Comparison of ENCODE assay signal across 20 mouse cellular contexts in the genomic region with DNA sequence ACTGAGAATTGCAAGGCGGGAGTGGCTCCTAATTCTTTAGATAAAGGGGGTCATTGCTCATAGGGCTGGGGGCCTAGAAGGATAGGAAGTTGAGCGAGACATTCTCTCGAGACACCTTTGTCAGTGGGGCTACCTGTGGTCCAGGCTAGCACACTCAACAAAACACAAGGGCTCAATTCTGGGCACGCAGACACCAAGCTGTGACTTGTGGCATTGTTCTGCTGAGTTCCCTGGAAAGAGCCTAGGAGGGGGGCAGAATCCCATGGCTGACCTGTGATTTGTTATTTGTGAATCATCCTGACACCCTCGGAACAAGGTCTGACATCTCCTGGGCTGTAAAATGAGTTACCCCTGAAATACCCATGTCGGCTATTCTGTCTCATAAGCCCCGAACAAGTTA.
DNase-seq lines count a peak whose midpoint lies in the region; ATAC-seq and TF ChIP-seq lines count a peak whose summit lies in the region.
"Had no signal": no experiment of that assay in that cellular context is flagged by ENCODE, and none has a peak within 500 bp of the region (broad histone marks: within the 10 kb centered on the region; RNA-seq: fewer than 3 reads in every experiment).

No protein-coding gene starts in this region.

- intact Hi-C loops in gastrocnemius, adult 2 months (cut with DNase I) = no loop called here

- WGBS in midbrain, embryonic 11.5 days = 19% methylated on average over 7 of the region's 7 CpGs
- WGBS in midbrain, embryonic 13.5 days = 25% methylated on average over 7 of the region's 7 CpGs
- WGBS in forebrain, embryonic 15.5 days = 18% methylated on average over 7 of the region's 7 CpGs

- no peaks in the 10 kb centered on the region for H3K36me3 ChIP-seq in midbrain, embryonic 11.5 days (ENCODE audit: control insufficient read depth, insufficient read depth, low read length)
- no peaks in the 10 kb centered on the region for H3K36me3 ChIP-seq in midbrain, embryonic 13.5 days
- no peaks in the 10 kb centered on the region for H3K36me3 ChIP-seq in forebrain, embryonic 15.5 days
- H3K36me3 ChIP-seq: heart, embryonic 12.5 days; hindbrain, embryonic 13.5 days had no signal

- H3K27me3 ChIP-seq in midbrain, embryonic 11.5 days (ENCODE audit: control insufficient read depth, insufficient read depth, low read length) = no peaks in the 10 kb centered on the region; the same call in 1 of the 2 replicates
- H3K27me3 ChIP-seq in midbrain, embryonic 13.5 days = no peaks in the 10 kb centered on the region
- H3K27me3 ChIP-seq in forebrain, embryonic 15.5 days = no peaks in the 10 kb centered on the region

- no peak overlapping the region for H3K4me2 ChIP-seq in midbrain, embryonic 11.5 days
- no peak overlapping the region for H3K4me2 ChIP-seq in midbrain, embryonic 13.5 days (replicated peaks)
- no peak overlapping the region for H3K4me2 ChIP-seq in forebrain, embryonic 15.5 days (replicated peaks)
- H3K4me2 ChIP-seq: heart, embryonic 12.5 days; hindbrain, embryonic 13.5 days had no signal

- DNase-seq in embryo, embryonic 10.5 days (ENCODE audit: low spot score) = peak; percentile 19
- DNase-seq in embryo, embryonic 11 days = no peak
- DNase-seq in midbrain, embryonic 11.5 days (ENCODE audit: low spot score, missing footprints) = no peak
- DNase-seq in R1 (ENCODE audit: low read depth, low spot score) = peak; percentile 49
- no peak for DNase-seq in lung, postnatal 25 days (ENCODE audit: low spot score)
- DNase-seq in gastrocnemius, adult 2 months = no peak
- DNase-seq: adrenal gland, postnatal 36 days; cerebellum, adult 9-11 months; heart, postnatal 10 days; kidney, adult 18-20 months; left cerebral cortex, postnatal 4 days; right cerebral cortex, postnatal 25 days; spleen, adult 18-20 months had no signal

- no peak for TF ChIP-seq CTCF in gastrocnemius, adult 2 months (IDR thresholded peaks at IDR 0.05)

- H3K9me3 ChIP-seq in midbrain, embryonic 11.5 days (ENCODE audit: control insufficient read depth, low read length) = no peaks in the 10 kb centered on the region
- H3K9me3 ChIP-seq in midbrain, embryonic 13.5 days = no peaks in the 10 kb centered on the region
- no peaks in the 10 kb centered on the region for H3K9me3 ChIP-seq in forebrain, embryonic 15.5 days
- H3K9me3 ChIP-seq: heart, embryonic 12.5 days; hindbrain, embryonic 13.5 days had no signal

- peaks cover 11% of the 10 kb centered on the region for H3K4me1 ChIP-seq in midbrain, embryonic 11.5 days (ENCODE audit: control insufficient read depth, insufficient read depth, low read length)
- H3K4me1 ChIP-seq in midbrain, embryonic 13.5 days (replicated peaks) = peaks cover 22% of the 10 kb centered on the region
- peaks cover 28% of the 10 kb centered on the region for H3K4me1 ChIP-seq in forebrain, embryonic 15.5 days

- no peak overlapping the region for H3K4me3 ChIP-seq in midbrain, embryonic 11.5 days (ENCODE audit: low read depth, low read length)
- H3K4me3 ChIP-seq in midbrain, embryonic 13.5 days (replicated peaks) = no peak overlapping the region
- no peak overlapping the region for H3K4me3 ChIP-seq in forebrain, embryonic 15.5 days
- no peak overlapping the region for H3K4me3 ChIP-seq in gastrocnemius, adult 2 months
- H3K4me3 ChIP-seq: heart, embryonic 12.5 days; hindbrain, embryonic 13.5 days; myocyte had no signal

- ATAC-seq in midbrain, embryonic 11.5 days (ENCODE audit: low FRiP score) = 0 out of 2 replicates have a peak, but pooled peaks have one; percentile 39
- ATAC-seq in midbrain, embryonic 13.5 days = no peak
- ATAC-seq in forebrain, embryonic 15.5 days (replicated peaks) = no peak
- ATAC-seq: inflammation-experienced regulatory T-cells, adult 6 months had no signal

- H3K27ac ChIP-seq in midbrain, embryonic 11.5 days (ENCODE audit: low read depth, low read length) = no peak overlapping the region
- no peak overlapping the region for H3K27ac ChIP-seq in midbrain, embryonic 13.5 days
- H3K27ac ChIP-seq in forebrain, embryonic 15.5 days (replicated peaks) = 0 out of 2 replicates have a peak overlapping the region, but pooled peaks have one; percentile 13
- H3K27ac ChIP-seq in gastrocnemius, adult 2 months = no peak overlapping the region
- H3K27ac ChIP-seq: hindbrain, embryonic 13.5 days; macrophage had no signal

- H3K9ac ChIP-seq in midbrain, embryonic 11.5 days (ENCODE audit: low read length) = no peak overlapping the region
- no peak overlapping the region for H3K9ac ChIP-seq in midbrain, embryonic 13.5 days (replicated peaks)
- H3K9ac ChIP-seq in forebrain, embryonic 15.5 days (replicated peaks) = no peak overlapping the region
- H3K9ac ChIP-seq: heart, embryonic 12.5 days; hindbrain, embryonic 13.5 days had no signal

Comparison
In these comparisons a context has a peak if more than half of its experiments do, and no peak if none do; other contexts are left out.
1. DNase-seq: peak in embryo, embryonic 10.5 days (single experiment) and R1 (single experiment); none in embryo, embryonic 11 days (single experiment), midbrain, embryonic 11.5 days (single experiment), lung, postnatal 25 days (single experiment) and gastrocnemius, adult 2 months (single experiment).